Mouse (Mus musculus): Measurements from ENCODE around the gene Irf8. TPM values are rescaled to one million over a fixed set of nuclear protein-coding genes. Genes with fewer than 3 reads are reported as not detected.

Irf8 gene
- polyA plus RNA-seq, 1 experiment from 2014 or later = 3.1 TPM

- peaks cover 6% of the 10 kb centered on the region; the same call in 1 of the 2 replicates for H3K4me1 ChIP-seq
- H3K9ac ChIP-seq = no peak overlapping the region
Observed at GRCm38 (mm10) chr8:120758005-120758404, 21.8 kb downstream of the Irf8 start.

GRCm38 (mm10) chr8:120759847-120760246 is 23.7 kb downstream of the Irf8 start:
- WGBS = 88% methylated on average over 6 of the region's 6 CpGs
- no peak overlapping the region for H3K4me3 ChIP-seq (replicated peaks)
- H3K4me2 ChIP-seq = no peak overlapping the region
- H3K4me1 ChIP-seq = peaks cover 6% of the 10 kb centered on the region; the same call in 1 of the 2 replicates
- no peaks in the 10 kb centered on the region for H3K36me3 ChIP-seq (replicated peaks)
- ATAC-seq (ENCODE audit: low FRiP score) = no peak
- no peak overlapping the region for H3K27ac ChIP-seq
- peaks cover 7% of the 10 kb centered on the region; the same call in 1 of the 2 replicates for H3K27me3 ChIP-seq
- no peak overlapping the region for H3K9ac ChIP-seq
- no peaks in the 10 kb centered on the region for H3K9me3 ChIP-seq

More at GRCm38 (mm10) chr8:120758005-120758404, 21.8 kb downstream of the Irf8 start:
- Histone ChIP-seq H3K4me2 (no peak overlapping the region), H3K27me3 (peaks cover 11% of the 10 kb centered on the region; the same call in 1 of the 2 replicates), H3K9me3 (no peaks in the 10 kb centered on the region), H3K27ac (no peak overlapping the region), H3K4me3 (replicated peaks) (no peak overlapping the region), H3K36me3 (replicated peaks) (no peaks in the 10 kb centered on the region)
- WGBS = 37% methylated on average over 4 of the region's 4 CpGs
- ATAC-seq (ENCODE audit: low FRiP score) = no peak

GRCm38 (mm10) chr8:120760341-120761215 is 24.4 kb downstream of the Irf8 start:
- Histone ChIP-seq H3K4me2 (no peak overlapping the region), H3K4me1 (peaks cover 4% of the 10 kb centered on the region; the same call in 1 of the 2 replicates), H3K9me3 (no peaks in the 10 kb centered on the region), H3K9ac (no peak overlapping the region), H3K27ac (no peak overlapping the region), H3K4me3 (replicated peaks) (no peak overlapping the region), H3K27me3 (0 out of 2 replicates have a peak, but pooled peaks cover 5% of the 10 kb centered on the region), H3K36me3 (replicated peaks) (no peaks in the 10 kb centered on the region)
- 87% methylated on average over 19 of the region's 19 CpGs for WGBS
- no peak for ATAC-seq (ENCODE audit: low FRiP score)

GRCm38 (mm10) chr8:120763267-120763666 is 27.1 kb downstream of the Irf8 start:
- H3K27me3 ChIP-seq = 0 out of 2 replicates have a peak, but pooled peaks cover 5% of the 10 kb centered on the region
- H3K4me3 ChIP-seq (replicated peaks) = no peak overlapping the region
- WGBS = 82% methylated on average over 5 of the region's 5 CpGs

GRCm38 (mm10) chr8:120764638-120765037 is 28.5 kb downstream of the Irf8 start:
- no peak for ATAC-seq (ENCODE audit: low FRiP score)
- H3K36me3 ChIP-seq (replicated peaks) = no peaks in the 10 kb centered on the region
- H3K4me3 ChIP-seq (replicated peaks) = no peak overlapping the region
- no peak overlapping the region for H3K27ac ChIP-seq
- 0 out of 2 replicates have a peak, but pooled peaks cover 5% of the 10 kb centered on the region for H3K27me3 ChIP-seq
- H3K4me2 ChIP-seq = no peak overlapping the region
- no peaks in the 10 kb centered on the region for H3K4me1 ChIP-seq
- no peak overlapping the region for H3K9ac ChIP-seq
- no peaks in the 10 kb centered on the region for H3K9me3 ChIP-seq

More at GRCm38 (mm10) chr8:120763267-120763666, 27.1 kb downstream of the Irf8 start:
- Histone ChIP-seq H3K9ac (no peak overlapping the region), H3K36me3 (replicated peaks) (no peaks in the 10 kb centered on the region), H3K4me2 (no peak overlapping the region), H3K9me3 (no peaks in the 10 kb centered on the region), H3K4me1 (no peaks in the 10 kb centered on the region), H3K27ac (no peak overlapping the region)
- ATAC-seq (ENCODE audit: low FRiP score) = no peak

GRCm38 (mm10) chr8:120766622-120767021 is 30.5 kb downstream of the Irf8 start:
- Histone ChIP-seq H3K4me3 (replicated peaks) (no peak overlapping the region), H3K27ac (no peak overlapping the region), H3K36me3 (replicated peaks) (no peaks in the 10 kb centered on the region), H3K9me3 (no peaks in the 10 kb centered on the region), H3K27me3 (peaks cover 6% of the 10 kb centered on the region; the same call in 1 of the 2 replicates), H3K4me2 (no peak overlapping the region), H3K9ac (no peak overlapping the region), H3K4me1 (no peaks in the 10 kb centered on the region)
- WGBS = 27% methylated on average over 3 of the region's 3 CpGs
- no peak for ATAC-seq (ENCODE audit: low FRiP score)

- H3K4me2 ChIP-seq = no peak overlapping the region
- H3K9ac ChIP-seq = no peak overlapping the region
- H3K27ac ChIP-seq = no peak overlapping the region
- no peak overlapping the region for H3K4me3 ChIP-seq (replicated peaks)
- H3K27me3 ChIP-seq = peaks cover 2% of the 10 kb centered on the region; the same call in 1 of the 2 replicates
- H3K36me3 ChIP-seq (replicated peaks) = no peaks in the 10 kb centered on the region
- ATAC-seq (ENCODE audit: low FRiP score) = no peak
- H3K4me1 ChIP-seq = no peaks in the 10 kb centered on the region
- no peaks in the 10 kb centered on the region for H3K9me3 ChIP-seq
- WGBS = 81% methylated on average over 12 of the region's 12 CpGs
Observed at GRCm38 (mm10) chr8:120768454-120769218, 32.5 kb downstream of the Irf8 start.

- Histone ChIP-seq H3K27ac (no peak overlapping the region), H3K27me3 (peaks cover 11% of the 10 kb centered on the region), H3K4me1 (no peaks in the 10 kb centered on the region), H3K9ac (no peak overlapping the region), H3K36me3 (replicated peaks) (no peaks in the 10 kb centered on the region), H3K4me2 (no peak overlapping the region), H3K4me3 (replicated peaks) (no peak overlapping the region), H3K9me3 (no peaks in the 10 kb centered on the region)
- no peak for ATAC-seq (ENCODE audit: low FRiP score)
- WGBS = 90% methylated on average over 10 of the region's 10 CpGs
Observed at GRCm38 (mm10) chr8:120777184-120777583, 41.0 kb downstream of the Irf8 start.

GRCm38 (mm10) chr8:120777732-120778131 is 41.6 kb downstream of the Irf8 start:
- no peaks in the 10 kb centered on the region for H3K9me3 ChIP-seq
- 56% methylated on average over 13 of the region's 13 CpGs for WGBS
- H3K36me3 ChIP-seq (replicated peaks) = no peaks in the 10 kb centered on the region
- H3K27me3 ChIP-seq = peaks cover 11% of the 10 kb centered on the region
- ATAC-seq (ENCODE audit: low FRiP score) = no peak
- H3K4me3 ChIP-seq (replicated peaks) = no peak overlapping the region
- H3K27ac ChIP-seq = no peak overlapping the region
- H3K4me2 ChIP-seq = no peak overlapping the region
- H3K9ac ChIP-seq = no peak overlapping the region
- no peaks in the 10 kb centered on the region for H3K4me1 ChIP-seq

GRCm38 (mm10) chr8:120779106-120779505 is 42.9 kb downstream of the Irf8 start:
- H3K9me3 ChIP-seq = no peaks in the 10 kb centered on the region
- no peak overlapping the region for H3K4me3 ChIP-seq (replicated peaks)
- no peak overlapping the region for H3K9ac ChIP-seq
- WGBS = 94% methylated on average over 7 of the region's 7 CpGs
- peaks cover 11% of the 10 kb centered on the region for H3K27me3 ChIP-seq
- H3K4me1 ChIP-seq = no peaks in the 10 kb centered on the region
- H3K4me2 ChIP-seq = no peak overlapping the region
- no peak for ATAC-seq (ENCODE audit: low FRiP score)
- H3K27ac ChIP-seq = no peak overlapping the region
- H3K36me3 ChIP-seq (replicated peaks) = no peaks in the 10 kb centered on the region

- H3K36me3 ChIP-seq (replicated peaks) = no peaks in the 10 kb centered on the region
- WGBS = 85% methylated on average over 4 of the region's 4 CpGs
Observed at GRCm38 (mm10) chr8:120783781-120784180, 47.6 kb downstream of the Irf8 start.

GRCm38 (mm10) chr8:120786753-120787152 is 50.6 kb downstream of the Irf8 start:
- no peak overlapping the region for H3K4me2 ChIP-seq
- no peak for ATAC-seq (ENCODE audit: low FRiP score)
- WGBS = 94% methylated on average over 4 of the region's 4 CpGs

More at GRCm38 (mm10) chr8:120783781-120784180, 47.6 kb downstream of the Irf8 start:
- Histone ChIP-seq H3K4me2 (no peak overlapping the region), H3K9me3 (no peaks in the 10 kb centered on the region), H3K27ac (no peak overlapping the region), H3K4me3 (replicated peaks) (no peak overlapping the region), H3K9ac (no peak overlapping the region), H3K4me1 (no peaks in the 10 kb centered on the region), H3K27me3 (peaks cover 11% of the 10 kb centered on the region; the same call in 1 of the 2 replicates)
- ATAC-seq (ENCODE audit: low FRiP score) = no peak

More at GRCm38 (mm10) chr8:120786753-120787152, 50.6 kb downstream of the Irf8 start:
- Histone ChIP-seq H3K9ac (no peak overlapping the region), H3K27ac (no peak overlapping the region), H3K36me3 (replicated peaks) (no peaks in the 10 kb centered on the region), H3K27me3 (0 out of 2 replicates have a peak, but pooled peaks cover 4% of the 10 kb centered on the region), H3K4me3 (replicated peaks) (no peak overlapping the region), H3K4me1 (no peaks in the 10 kb centered on the region), H3K9me3 (no peaks in the 10 kb centered on the region)
